Mouse (Mus musculus): ENCODE data around the gene Krtap8-1. TPM values are rescaled to one million over a fixed set of nuclear protein-coding genes. Genes with fewer than 3 reads are reported as not detected.

The Krtap8-1 gene
- polyA plus RNA-seq (2014; fragmentation: Illumina TruSeq; extraction: RNeasy Lipid Tissue Mini Kit (QIAGEN cat#74804); ENCODE audit: low read depth, low replicate concordance), result not detected

GRCm38 (mm10) chr16:89487852-89488251 is at the start of gene Krtap8-1:
Gene Krtap8-1, minus strand, starts transcription at chr16:89487952.

GRCm38 (mm10) chr16:89508223-89508622 is 20.5 kb upstream of the Krtap8-1 start, which contains the start of gene Krtap7-1:
Gene Krtap7-1, minus strand, starts transcription at chr16:89508323.

Other genes with a start within 250 kb of the Krtap8-1 start
- gene Krtap21-1, start 84.1 kb downstream of the Krtap8-1 start, polyA plus RNA-seq (2014; fragmentation: Illumina TruSeq; extraction: RNeasy Lipid Tissue Mini Kit (QIAGEN cat#74804); ENCODE audit: low read depth, low replicate concordance), result not detected
- not detected for gene Krtap6-2, start 67.8 kb downstream of the Krtap8-1 start, polyA plus RNA-seq (2014; fragmentation: Illumina TruSeq; extraction: RNeasy Lipid Tissue Mini Kit (QIAGEN cat#74804); ENCODE audit: low read depth, low replicate concordance)
- not detected for gene Krtap7-1, start 20.4 kb upstream of the Krtap8-1 start, polyA plus RNA-seq (2014; fragmentation: Illumina TruSeq; extraction: RNeasy Lipid Tissue Mini Kit (QIAGEN cat#74804); ENCODE audit: low read depth, low replicate concordance)
- gene Krtap11-1, start 83.2 kb upstream of the Krtap8-1 start, polyA plus RNA-seq (2014; fragmentation: Illumina TruSeq; extraction: RNeasy Lipid Tissue Mini Kit (QIAGEN cat#74804); ENCODE audit: low read depth, low replicate concordance), result not detected

Data from sigmoid colon, adult 10 weeks (tissue).